Mouse (Mus musculus): ENCODE data around the gene Vmn1r6. TPM values are rescaled to one million over a fixed set of nuclear protein-coding genes. Genes with fewer than 3 reads are reported as not detected.
"Not testable (repeated sequence)": the region's sequence is repeated elsewhere in the genome, so short reads cannot be mapped to it uniquely, and the experiment has no call there.

The Vmn1r6 gene
- polyA plus RNA-seq (2015; fragmentation: Nextera tagmentation; extraction: Ambion mirVana), result not detected in 2 replicates

DNA sequence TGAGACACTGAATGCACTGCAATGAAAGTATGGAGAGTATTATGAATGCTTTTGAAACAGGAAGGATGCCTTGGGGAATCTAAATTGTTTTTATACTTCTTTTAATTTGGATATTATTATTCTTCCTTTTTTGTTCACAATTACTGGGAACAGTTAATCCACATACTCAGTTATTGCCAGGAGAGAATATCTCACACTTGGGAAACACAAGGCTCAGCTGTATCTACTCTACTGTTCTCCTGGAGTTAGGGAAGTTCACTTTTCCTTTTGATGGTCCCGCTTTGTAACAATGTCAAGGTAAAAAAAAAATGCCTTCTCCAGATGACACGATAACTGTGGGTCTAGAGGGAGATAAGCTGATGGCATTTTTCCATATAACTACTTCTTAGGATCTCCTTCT, at the start of gene Vmn1r6:
Vmn1r6 (plus strand) TSS at position 301 of the 400 bp plus-strand sequence.
- Histone ChIP-seq H3K4me2 (ENCODE audit: low read depth, low read length) (no peak within 1 kb of the TSS), H3K36me3 (ENCODE audit: control insufficient read depth, insufficient read depth, low read length) (no peaks in the 10 kb centered on the region), H3K9ac (ENCODE audit: low read depth, low read length) (no peak within 1 kb of the TSS), H3K27me3 (replicated peaks; ENCODE audit: control insufficient read depth, insufficient read depth, low read length) (no peaks in the 10 kb centered on the region), H3K9me3 (ENCODE audit: control insufficient read depth, low read length) (no peaks in the 10 kb centered on the region), H3K4me3 (ENCODE audit: low read length) (no peak within 1 kb of the TSS), H3K4me1 (ENCODE audit: control insufficient read depth, insufficient read depth, low read length) (no peaks in the 10 kb centered on the region), H3K27ac (ENCODE audit: low read length) (no peak within 1 kb of the TSS)
- WGBS, result 74% methylated on average over 2 of the region's 2 CpGs
- no peak for ATAC-seq

DNA sequence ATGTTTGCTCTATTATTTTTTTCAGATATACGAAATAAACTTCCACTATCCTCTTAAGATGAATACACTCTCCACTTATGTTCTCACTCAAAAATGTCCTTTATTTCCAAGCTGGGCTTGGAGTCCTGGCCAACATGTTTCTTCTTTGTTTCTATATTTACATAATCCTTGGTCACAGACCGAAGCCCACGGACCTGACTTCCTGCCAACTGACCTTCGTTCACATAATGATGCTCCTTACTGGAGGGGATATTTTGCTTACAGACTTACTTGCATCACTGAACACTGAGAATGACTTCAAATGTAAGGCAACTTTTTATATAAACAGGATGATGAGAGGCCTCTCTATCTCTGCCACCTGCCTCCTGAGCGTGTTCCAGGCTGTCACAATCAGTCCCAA, 40.6 kb upstream of the Vmn1r6 start:
- H3K27me3 ChIP-seq (replicated peaks; ENCODE audit: control insufficient read depth, insufficient read depth, low read length), result no peaks in the 10 kb centered on the region
- H3K36me3 ChIP-seq (ENCODE audit: control insufficient read depth, insufficient read depth, low read length), result no peaks in the 10 kb centered on the region
- no peak overlapping the region for H3K4me2 ChIP-seq (ENCODE audit: low read depth, low read length)
- no peak overlapping the region for H3K9ac ChIP-seq (ENCODE audit: low read depth, low read length)
- H3K27ac ChIP-seq (ENCODE audit: low read length), result no peak overlapping the region
- 61% methylated on average over 5 of the region's 5 CpGs for WGBS
- no peaks in the 10 kb centered on the region for H3K4me1 ChIP-seq (ENCODE audit: control insufficient read depth, insufficient read depth, low read length)
- no peak overlapping the region for H3K4me3 ChIP-seq (ENCODE audit: low read length)
- H3K9me3 ChIP-seq (ENCODE audit: control insufficient read depth, low read length), result no peaks in the 10 kb centered on the region
- no peak for ATAC-seq

- Histone ChIP-seq H3K27me3 (replicated peaks; ENCODE audit: control insufficient read depth, insufficient read depth, low read length) (no peaks in the 10 kb centered on the region), H3K4me2 (ENCODE audit: low read depth, low read length) (no peak within 1 kb of the TSS), H3K9ac (ENCODE audit: low read depth, low read length) (no peak within 1 kb of the TSS), H3K4me1 (ENCODE audit: control insufficient read depth, insufficient read depth, low read length) (no peaks in the 10 kb centered on the region), H3K4me3 (ENCODE audit: low read length) (no peak within 1 kb of the TSS), H3K9me3 (ENCODE audit: control insufficient read depth, low read length) (no peaks in the 10 kb centered on the region), H3K27ac (ENCODE audit: low read length) (no peak within 1 kb of the TSS), H3K36me3 (ENCODE audit: control insufficient read depth, insufficient read depth, low read length) (no peaks in the 10 kb centered on the region)
- no peak for ATAC-seq
Measured at GRCm38 (mm10) chr6:56969973-56970372, 27.1 kb upstream of the Vmn1r6 start, which contains the start of gene Vmn1r5. Gene Vmn1r5, plus strand, starts transcription at chr6:56970273.

DNA sequence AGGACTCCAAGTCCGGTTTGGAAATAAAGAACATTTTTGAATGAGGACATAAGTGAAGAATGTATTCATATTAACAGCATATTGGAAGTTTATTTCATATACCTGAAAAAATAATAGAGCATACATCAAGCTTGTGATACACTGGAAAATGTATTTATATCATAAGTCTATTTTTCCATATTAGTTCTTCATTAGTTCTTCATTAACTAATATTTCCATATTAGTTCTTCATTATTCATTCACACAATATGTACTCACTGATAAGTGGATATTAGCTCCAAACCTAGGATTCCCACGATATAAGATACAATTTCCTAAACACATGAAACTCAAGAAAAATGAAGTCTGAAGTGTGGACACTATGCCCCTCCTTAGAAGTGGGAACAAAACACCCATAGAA, 28.2 kb downstream of the Vmn1r6 start, which contains the start of gene Vmn1r7:
Vmn1r7 (minus strand) TSS at position 101 of the 400 bp plus-strand sequence.
- ATAC-seq; H3K4me3 ChIP-seq (ENCODE audit: low read length); H3K4me1 ChIP-seq (ENCODE audit: control insufficient read depth, insufficient read depth, low read length); H3K9me3 ChIP-seq (ENCODE audit: control insufficient read depth, low read length); H3K4me2 ChIP-seq (ENCODE audit: low read depth, low read length); H3K27ac ChIP-seq (ENCODE audit: low read length); H3K27me3 ChIP-seq (replicated peaks; ENCODE audit: control insufficient read depth, insufficient read depth, low read length); H3K36me3 ChIP-seq (ENCODE audit: control insufficient read depth, insufficient read depth, low read length); H3K9ac ChIP-seq (ENCODE audit: low read depth, low read length): not testable (repeated sequence)
- WGBS, result 91% methylated on average over 2 of the region's 2 CpGs

GRCm38 (mm10) chr6:57031984-57032383, 34.9 kb downstream of the Vmn1r6 start, which contains the start of gene Vmn1r8:
Gene Vmn1r8, plus strand, starts transcription at chr6:57032284.
- no peak for ATAC-seq
- Histone ChIP-seq H3K4me2 (ENCODE audit: low read depth, low read length) (no peak within 1 kb of the TSS), H3K36me3 (ENCODE audit: control insufficient read depth, insufficient read depth, low read length) (no peaks in the 10 kb centered on the region), H3K4me3 (ENCODE audit: low read length) (no peak within 1 kb of the TSS), H3K27me3 (replicated peaks; ENCODE audit: control insufficient read depth, insufficient read depth, low read length) (no peaks in the 10 kb centered on the region), H3K9ac (ENCODE audit: low read depth, low read length) (no peak within 1 kb of the TSS), H3K9me3 (ENCODE audit: control insufficient read depth, low read length) (no peaks in the 10 kb centered on the region), H3K27ac (ENCODE audit: low read length) (no peak within 1 kb of the TSS), H3K4me1 (ENCODE audit: control insufficient read depth, insufficient read depth, low read length) (no peaks in the 10 kb centered on the region)

GRCm38 (mm10) chr6:57034674-57035073, 37.6 kb downstream of the Vmn1r6 start:
- no peak overlapping the region for H3K4me3 ChIP-seq (ENCODE audit: low read length)
- H3K9me3 ChIP-seq (ENCODE audit: control insufficient read depth, low read length), result no peaks in the 10 kb centered on the region
- no peaks in the 10 kb centered on the region for H3K27me3 ChIP-seq (replicated peaks; ENCODE audit: control insufficient read depth, insufficient read depth, low read length)
- ATAC-seq, result no peak
- no peaks in the 10 kb centered on the region for H3K4me1 ChIP-seq (ENCODE audit: control insufficient read depth, insufficient read depth, low read length)
- H3K27ac ChIP-seq (ENCODE audit: low read length), result no peak overlapping the region
- H3K9ac ChIP-seq (ENCODE audit: low read depth, low read length), result no peak overlapping the region
- no peaks in the 10 kb centered on the region for H3K36me3 ChIP-seq (ENCODE audit: control insufficient read depth, insufficient read depth, low read length)
- 78% methylated on average over 2 of the region's 2 CpGs for WGBS
- H3K4me2 ChIP-seq (ENCODE audit: low read depth, low read length), result no peak overlapping the region

Other genes with a start within 250 kb of the Vmn1r6 start
- 17.1 and 19.3 TPM in 2 replicates for gene Kbtbd2, start 199.4 kb upstream of the Vmn1r6 start, polyA plus RNA-seq (2015; fragmentation: Nextera tagmentation; extraction: Ambion mirVana)
- gene Fkbp9, start 165.2 kb upstream of the Vmn1r6 start, polyA plus RNA-seq (2015; fragmentation: Nextera tagmentation; extraction: Ambion mirVana), result 88.1 and 89.0 TPM in 2 replicates
- 63.2 and 68.4 TPM in 2 replicates for gene Nt5c3, start 73.3 kb upstream of the Vmn1r6 start, polyA plus RNA-seq (2015; fragmentation: Nextera tagmentation; extraction: Ambion mirVana)
- gene Vmn1r4, start 73.2 kb upstream of the Vmn1r6 start, polyA plus RNA-seq (2015; fragmentation: Nextera tagmentation; extraction: Ambion mirVana), result 0.29 and 0.36 TPM in 2 replicates
- not detected in 2 replicates for gene Vmn1r5, start 27.0 kb upstream of the Vmn1r6 start, polyA plus RNA-seq (2015; fragmentation: Nextera tagmentation; extraction: Ambion mirVana)
- not detected in 2 replicates for gene Vmn1r7, start 28.1 kb downstream of the Vmn1r6 start, polyA plus RNA-seq (2015; fragmentation: Nextera tagmentation; extraction: Ambion mirVana)
- gene Vmn1r8, start 35.0 kb downstream of the Vmn1r6 start, polyA plus RNA-seq (2015; fragmentation: Nextera tagmentation; extraction: Ambion mirVana), result not detected in 2 replicates
- not detected in 2 replicates for gene Vmn1r9, start 69.5 kb downstream of the Vmn1r6 start, polyA plus RNA-seq (2015; fragmentation: Nextera tagmentation; extraction: Ambion mirVana)
- not detected in 2 replicates for gene Vmn1r10, start 112.2 kb downstream of the Vmn1r6 start, polyA plus RNA-seq (2015; fragmentation: Nextera tagmentation; extraction: Ambion mirVana)
- not detected in 2 replicates for gene Vmn1r11, start 136.2 kb downstream of the Vmn1r6 start, polyA plus RNA-seq (2015; fragmentation: Nextera tagmentation; extraction: Ambion mirVana)
- not detected in 2 replicates for gene Vmn1r12, start 159.7 kb downstream of the Vmn1r6 start, polyA plus RNA-seq (2015; fragmentation: Nextera tagmentation; extraction: Ambion mirVana)
- gene Vmn1r13, start 206.0 kb downstream of the Vmn1r6 start, polyA plus RNA-seq (2015; fragmentation: Nextera tagmentation; extraction: Ambion mirVana), result not detected in 2 replicates
- gene Vmn1r14, start 234.4 kb downstream of the Vmn1r6 start, polyA plus RNA-seq (2015; fragmentation: Nextera tagmentation; extraction: Ambion mirVana), result not detected in 2 replicates

Data from intestine, embryonic 16.5 days (tissue).